Mouse (Mus musculus): ENCODE data around the gene Ubtd1. TPM values are rescaled to one million over a fixed set of nuclear protein-coding genes. Genes with fewer than 3 reads are reported as not detected.

Gene Ubtd1
- polyA plus RNA-seq, 1 experiment from 2014 or later: 33.2 TPM

DNA sequence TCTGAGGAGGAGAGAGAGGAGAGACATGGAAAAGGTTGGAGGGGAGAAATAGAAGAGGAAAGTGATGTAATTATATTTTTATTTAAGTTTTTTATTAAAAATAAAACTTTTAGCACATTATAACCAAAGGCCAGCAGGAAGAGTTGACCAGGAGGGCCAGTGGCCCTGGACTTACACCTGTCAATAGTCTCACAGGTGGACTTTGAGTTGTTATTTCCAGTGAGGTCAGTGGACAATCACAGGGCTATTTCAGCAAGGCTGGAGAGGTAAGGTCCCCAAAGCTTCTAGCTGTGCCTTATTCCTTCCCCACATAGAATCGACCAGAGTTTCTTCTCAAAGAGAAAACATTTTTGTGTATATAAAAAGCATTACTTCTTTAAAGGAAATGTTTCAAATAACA lies 68.7 kb downstream of the Ubtd1 start:
- no peaks in the 10 kb centered on the region for H3K27me3 ChIP-seq
- no peak overlapping the region for H3K4me2 ChIP-seq (replicated peaks)
- no peaks in the 10 kb centered on the region for H3K9me3 ChIP-seq (replicated peaks)
- H3K4me1 ChIP-seq: peaks cover 7% of the 10 kb centered on the region
- ATAC-seq (ENCODE audit: insufficient number of reproducible peaks, low FRiP score, low TSS enrichment, low read depth): no peak
- H3K4me3 ChIP-seq (replicated peaks): no peak overlapping the region
- H3K27ac ChIP-seq (replicated peaks): no peak overlapping the region
- 78% methylated on average over 1 of the region's 1 CpGs for WGBS
- H3K9ac ChIP-seq: no peak overlapping the region
- H3K36me3 ChIP-seq: no peaks in the 10 kb centered on the region

DNA sequence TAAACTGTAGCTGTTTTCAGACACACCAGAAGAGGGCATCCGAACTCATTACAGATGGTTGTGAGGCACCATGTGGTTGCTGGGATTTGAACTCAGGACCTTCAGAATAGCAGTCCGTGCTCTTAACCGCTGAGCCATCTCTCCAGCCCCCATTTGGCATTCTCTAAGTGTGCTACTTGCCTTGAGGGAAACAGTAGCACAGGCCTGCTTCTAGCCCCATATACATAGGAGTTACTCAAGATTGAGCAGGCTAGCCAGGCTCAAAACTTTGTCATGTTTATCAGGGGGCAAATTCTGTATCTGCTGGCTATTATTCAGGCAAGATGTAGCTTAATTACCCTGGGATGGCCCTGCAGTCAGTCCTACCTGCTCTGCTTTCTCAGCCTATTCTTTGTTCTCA lies 69.8 kb downstream of the Ubtd1 start:
- no peak overlapping the region for H3K9ac ChIP-seq
- H3K27me3 ChIP-seq: no peaks in the 10 kb centered on the region
- H3K4me1 ChIP-seq: no peaks in the 10 kb centered on the region
- no peaks in the 10 kb centered on the region for H3K36me3 ChIP-seq
- no peak for ATAC-seq (ENCODE audit: insufficient number of reproducible peaks, low FRiP score, low TSS enrichment, low read depth)
- no peaks in the 10 kb centered on the region for H3K9me3 ChIP-seq (replicated peaks)
- H3K4me2 ChIP-seq (replicated peaks): no peak overlapping the region
- H3K27ac ChIP-seq (replicated peaks): no peak overlapping the region
- WGBS: 80% methylated on average over 3 of the region's 3 CpGs
- H3K4me3 ChIP-seq (replicated peaks): no peak overlapping the region

DNA sequence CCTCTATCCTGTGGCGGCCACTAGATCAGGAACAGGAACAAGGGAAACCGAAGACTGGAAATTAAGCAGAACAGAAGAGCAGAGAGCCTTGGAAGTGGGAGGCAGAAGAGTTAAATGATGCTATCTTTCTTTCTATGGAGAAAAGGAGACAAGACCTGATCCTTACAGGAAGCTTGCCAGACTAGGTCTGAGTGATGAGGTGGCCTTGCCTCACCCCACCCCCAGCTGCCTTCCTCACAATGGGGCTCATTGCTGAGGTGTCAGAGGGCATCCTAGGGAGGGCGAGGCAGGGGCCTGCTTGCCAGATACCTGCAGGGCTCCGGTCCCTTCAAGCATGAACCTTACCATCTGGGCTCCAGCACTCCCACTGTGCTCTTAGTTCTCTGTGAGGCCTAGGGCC lies 70.4 kb downstream of the Ubtd1 start, which contains the start of gene 4933411K16Rik:
Gene 4933411K16Rik, plus strand, starts transcription at position 301 of the 400 bp plus-strand sequence.
- Histone ChIP-seq H3K27me3 (no peaks in the 10 kb centered on the region), H3K27ac (replicated peaks) (no peak within 1 kb of the TSS), H3K9me3 (replicated peaks) (no peaks in the 10 kb centered on the region), H3K9ac (no peak within 1 kb of the TSS), H3K4me1 (no peaks in the 10 kb centered on the region), H3K4me2 (replicated peaks) (no peak within 1 kb of the TSS), H3K4me3 (replicated peaks) (no peak within 1 kb of the TSS), H3K36me3 (no peaks in the 10 kb centered on the region)
- ATAC-seq (ENCODE audit: insufficient number of reproducible peaks, low FRiP score, low TSS enrichment, low read depth): no peak
- 78% methylated on average over 4 of the region's 4 CpGs for WGBS

DNA sequence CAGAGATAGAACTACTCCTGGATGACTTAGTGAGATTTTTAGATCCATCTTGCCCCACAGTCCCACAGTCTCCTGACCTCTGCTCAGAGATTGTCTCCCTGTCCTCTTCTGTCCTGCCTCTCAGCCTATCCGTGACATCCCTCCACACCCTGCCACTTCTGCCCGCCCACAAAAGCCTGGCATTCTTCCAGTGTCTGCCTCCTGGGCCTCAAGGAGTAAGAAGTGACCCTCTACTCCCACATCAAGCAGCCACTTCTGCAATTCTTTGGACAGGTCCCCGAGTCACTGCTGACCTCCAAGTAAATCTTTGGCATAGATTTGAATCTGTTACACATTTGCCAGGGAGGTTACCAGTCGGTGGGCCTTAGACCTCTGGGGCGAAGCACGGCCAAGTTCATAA lies 72.7 kb downstream of the Ubtd1 start:
- H3K9me3 ChIP-seq (replicated peaks): no peaks in the 10 kb centered on the region
- no peak for ATAC-seq (ENCODE audit: insufficient number of reproducible peaks, low FRiP score, low TSS enrichment, low read depth)
- no peak overlapping the region for H3K4me2 ChIP-seq (replicated peaks)
- no peak overlapping the region for H3K9ac ChIP-seq
- H3K27ac ChIP-seq (replicated peaks): no peak overlapping the region
- H3K4me1 ChIP-seq: no peaks in the 10 kb centered on the region
- no peak overlapping the region for H3K4me3 ChIP-seq (replicated peaks)
- H3K36me3 ChIP-seq: no peaks in the 10 kb centered on the region
- 71% methylated on average over 6 of the region's 6 CpGs for WGBS
- H3K27me3 ChIP-seq: no peaks in the 10 kb centered on the region

DNA sequence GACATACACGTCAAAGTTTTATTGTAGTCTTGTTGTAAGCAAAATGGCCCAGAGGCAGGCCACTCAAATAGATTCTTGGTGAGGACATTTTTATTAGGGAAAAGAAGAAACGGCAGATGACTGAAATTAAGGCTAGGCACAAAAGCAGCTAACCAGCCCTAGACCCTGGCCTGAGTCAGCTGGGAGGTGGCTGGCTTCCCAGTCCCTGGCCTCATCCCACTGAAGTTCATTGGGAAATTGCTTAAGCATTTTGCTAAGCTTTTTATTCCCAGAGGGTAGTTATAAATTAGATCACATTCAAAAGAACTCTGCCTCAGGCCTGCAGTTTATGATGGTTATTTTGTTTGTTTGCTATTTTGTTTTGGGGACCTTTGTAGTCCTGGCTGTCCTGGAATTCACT lies 74.3 kb downstream of the Ubtd1 start:
- no peaks in the 10 kb centered on the region for H3K27me3 ChIP-seq
- ATAC-seq (ENCODE audit: insufficient number of reproducible peaks, low FRiP score, low TSS enrichment, low read depth): no peak
- H3K9ac ChIP-seq: no peak overlapping the region
- H3K27ac ChIP-seq (replicated peaks): no peak overlapping the region
- H3K36me3 ChIP-seq: no peaks in the 10 kb centered on the region
- H3K4me2 ChIP-seq (replicated peaks): no peak overlapping the region
- no peak overlapping the region for H3K4me3 ChIP-seq (replicated peaks)
- no peaks in the 10 kb centered on the region for H3K4me1 ChIP-seq
- H3K9me3 ChIP-seq (replicated peaks): no peaks in the 10 kb centered on the region
- 72% methylated on average over 2 of the region's 2 CpGs for WGBS

DNA sequence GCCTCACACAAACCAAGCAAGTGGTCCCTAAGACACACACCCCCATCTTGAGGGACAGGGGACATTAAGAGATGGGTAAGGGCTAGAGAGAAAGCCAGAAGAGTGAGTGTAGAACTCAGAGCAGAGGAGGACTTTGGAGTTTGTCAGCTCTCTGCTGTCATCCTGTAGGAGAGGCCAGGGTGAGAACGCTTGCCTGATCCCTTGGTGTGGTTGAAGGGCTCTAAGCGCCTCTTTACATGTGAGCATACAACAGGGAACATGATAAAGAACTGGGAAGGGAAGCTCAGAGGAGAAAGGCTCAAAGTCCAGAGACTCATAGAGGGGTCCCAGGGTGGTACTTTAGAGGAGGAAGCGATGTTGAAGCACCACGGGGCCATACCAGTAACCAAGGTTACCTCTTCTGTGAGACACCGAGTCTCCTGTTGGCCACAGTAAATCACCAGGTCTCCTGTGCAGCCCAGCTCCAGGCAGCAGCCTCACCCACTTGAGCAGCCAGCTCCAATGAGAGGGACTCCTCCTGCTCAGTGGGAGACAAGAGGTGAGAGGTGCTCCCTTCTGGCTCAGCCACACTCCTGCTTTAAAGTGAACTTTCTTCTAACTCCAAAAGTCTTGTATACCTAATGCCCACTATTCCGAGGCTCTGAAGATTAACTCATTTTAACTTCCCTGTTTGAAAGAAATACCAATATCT lies 75.3 kb downstream of the Ubtd1 start:
- Histone ChIP-seq H3K27ac (replicated peaks) (no peak overlapping the region), H3K4me1 (no peaks in the 10 kb centered on the region), H3K9me3 (replicated peaks) (no peaks in the 10 kb centered on the region), H3K27me3 (no peaks in the 10 kb centered on the region), H3K36me3 (no peaks in the 10 kb centered on the region), H3K9ac (no peak overlapping the region), H3K4me3 (replicated peaks) (no peak overlapping the region), H3K4me2 (replicated peaks) (no peak overlapping the region)
- WGBS: 85% methylated on average over 6 of the region's 6 CpGs
- ATAC-seq (ENCODE audit: insufficient number of reproducible peaks, low FRiP score, low TSS enrichment, low read depth): no peak

DNA sequence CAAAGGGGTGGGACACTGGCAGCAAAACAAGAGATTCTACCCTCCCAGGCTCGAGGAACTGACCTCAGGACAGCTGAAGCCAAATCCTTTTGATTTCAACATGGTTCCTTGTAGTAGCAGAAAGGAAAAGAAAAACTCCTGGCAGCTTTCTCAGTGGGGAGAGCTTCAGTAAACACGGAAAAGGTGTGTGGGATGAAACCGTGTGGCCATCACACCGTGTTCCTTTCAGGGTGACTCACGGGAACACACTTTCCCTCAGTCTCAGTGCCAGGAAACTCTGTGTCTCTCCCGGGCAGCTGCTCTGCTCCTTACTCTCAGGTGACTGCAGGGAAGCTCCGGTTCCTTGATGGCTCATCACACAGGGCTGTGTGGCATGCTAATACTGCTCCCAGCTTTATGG lies 76.9 kb downstream of the Ubtd1 start:
- H3K9me3 ChIP-seq (replicated peaks): no peaks in the 10 kb centered on the region
- no peak overlapping the region for H3K27ac ChIP-seq (replicated peaks)
- H3K27me3 ChIP-seq: no peaks in the 10 kb centered on the region
- H3K36me3 ChIP-seq: no peaks in the 10 kb centered on the region
- 61% methylated on average over 7 of the region's 7 CpGs for WGBS
- no peak overlapping the region for H3K4me2 ChIP-seq (replicated peaks)
- no peak for ATAC-seq (ENCODE audit: insufficient number of reproducible peaks, low FRiP score, low TSS enrichment, low read depth)
- H3K4me1 ChIP-seq: no peaks in the 10 kb centered on the region
- no peak overlapping the region for H3K9ac ChIP-seq
- H3K4me3 ChIP-seq (replicated peaks): no peak overlapping the region

DNA sequence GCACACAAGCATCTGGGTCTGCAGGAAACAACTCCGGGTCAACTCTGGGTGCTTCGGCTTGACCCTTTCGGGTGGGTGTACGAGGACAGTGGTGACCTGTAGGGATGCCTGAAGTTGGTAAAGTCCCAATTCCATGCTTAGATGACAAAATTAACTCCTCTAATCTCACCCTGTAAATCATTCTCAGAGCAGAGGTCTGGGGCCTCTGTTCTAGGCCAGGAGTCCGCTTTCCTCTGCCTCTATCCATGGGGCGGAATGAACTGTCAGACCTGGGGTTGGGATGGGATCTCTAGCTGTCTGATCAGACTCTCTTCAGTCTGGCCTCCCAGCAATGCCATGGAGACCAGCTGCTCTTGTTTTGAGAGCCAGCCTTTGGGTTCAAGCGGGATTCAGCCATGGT lies 79.9 kb downstream of the Ubtd1 start:
- no peaks in the 10 kb centered on the region for H3K36me3 ChIP-seq
- ATAC-seq (ENCODE audit: insufficient number of reproducible peaks, low FRiP score, low TSS enrichment, low read depth): no peak
- H3K4me3 ChIP-seq (replicated peaks): no peak overlapping the region
- H3K27ac ChIP-seq (replicated peaks): no peak overlapping the region
- H3K9ac ChIP-seq: no peak overlapping the region
- no peaks in the 10 kb centered on the region for H3K9me3 ChIP-seq (replicated peaks)
- H3K4me1 ChIP-seq: no peaks in the 10 kb centered on the region
- no peak overlapping the region for H3K4me2 ChIP-seq (replicated peaks)
- WGBS: 92% methylated on average over 7 of the region's 7 CpGs
- H3K27me3 ChIP-seq: no peaks in the 10 kb centered on the region

DNA sequence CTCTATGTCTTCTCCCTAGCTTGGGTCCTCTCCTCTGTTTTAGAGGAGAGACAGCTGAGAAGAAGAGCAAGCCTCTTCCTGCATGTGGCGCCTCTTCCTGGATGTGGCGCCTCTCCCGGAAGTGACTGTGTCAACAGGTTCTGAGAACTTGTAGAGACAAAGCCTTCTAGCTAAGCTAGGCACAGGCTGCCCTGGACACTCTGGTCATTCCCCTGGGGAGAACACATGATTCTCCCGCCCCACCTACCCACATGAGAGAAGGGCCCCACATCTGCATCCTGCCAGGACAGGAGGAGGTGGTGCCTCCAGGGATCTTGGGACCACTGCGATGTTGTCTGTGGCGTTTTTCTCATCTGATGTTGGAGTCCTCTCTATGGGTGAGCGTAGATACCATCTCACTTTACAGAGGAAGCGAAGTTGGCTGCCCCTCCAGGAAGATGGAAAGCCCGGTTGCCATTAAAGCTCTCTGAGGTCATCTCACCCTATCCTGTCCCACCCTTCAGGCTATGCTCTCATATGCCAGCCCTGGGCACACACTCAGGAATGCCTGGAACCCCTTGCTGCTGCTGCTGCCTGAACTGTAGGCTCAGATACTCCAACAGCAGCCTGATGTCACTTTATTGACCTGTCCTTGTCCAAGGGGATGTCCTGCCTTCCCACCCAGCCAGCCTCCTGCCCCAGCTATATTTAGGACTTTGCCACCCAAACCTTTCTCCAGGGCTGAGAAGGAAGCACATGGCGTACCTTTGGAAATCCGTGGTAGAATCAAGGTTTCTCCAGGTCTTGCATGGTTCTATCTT lies 87.1 kb downstream of the Ubtd1 start:
- Histone ChIP-seq H3K4me1 (no peaks in the 10 kb centered on the region), H3K9me3 (replicated peaks) (no peaks in the 10 kb centered on the region), H3K27ac (replicated peaks) (no peak overlapping the region), H3K4me3 (replicated peaks) (no peak overlapping the region), H3K9ac (no peak overlapping the region), H3K4me2 (replicated peaks) (no peak overlapping the region), H3K27me3 (no peaks in the 10 kb centered on the region), H3K36me3 (no peaks in the 10 kb centered on the region)
- 68% methylated on average over 11 of the region's 11 CpGs for WGBS
- no peak for ATAC-seq (ENCODE audit: insufficient number of reproducible peaks, low FRiP score, low TSS enrichment, low read depth)

DNA sequence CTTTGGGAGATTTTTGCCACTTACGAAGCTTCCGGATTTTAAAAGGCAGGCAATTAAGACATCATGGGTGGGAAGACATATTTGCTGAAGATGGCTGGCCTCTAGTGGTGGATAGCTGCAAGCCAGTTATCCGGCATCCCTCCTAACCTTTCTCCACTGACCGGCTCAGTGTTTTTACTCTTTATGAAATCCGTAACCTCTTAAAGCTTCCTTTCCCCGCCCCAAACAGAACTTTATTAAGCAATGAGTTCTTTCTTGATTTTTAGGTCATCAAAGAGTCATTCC lies 87.6 kb downstream of the Ubtd1 start:
- Histone ChIP-seq H3K4me3 (replicated peaks) (no peak overlapping the region), H3K27me3 (no peaks in the 10 kb centered on the region), H3K4me2 (replicated peaks) (no peak overlapping the region), H3K9ac (no peak overlapping the region), H3K9me3 (replicated peaks) (no peaks in the 10 kb centered on the region), H3K4me1 (no peaks in the 10 kb centered on the region), H3K36me3 (no peaks in the 10 kb centered on the region), H3K27ac (replicated peaks) (no peak overlapping the region)
- WGBS: 56% methylated on average over 6 of the region's 6 CpGs
- no peak for ATAC-seq (ENCODE audit: insufficient number of reproducible peaks, low FRiP score, low TSS enrichment, low read depth)

DNA sequence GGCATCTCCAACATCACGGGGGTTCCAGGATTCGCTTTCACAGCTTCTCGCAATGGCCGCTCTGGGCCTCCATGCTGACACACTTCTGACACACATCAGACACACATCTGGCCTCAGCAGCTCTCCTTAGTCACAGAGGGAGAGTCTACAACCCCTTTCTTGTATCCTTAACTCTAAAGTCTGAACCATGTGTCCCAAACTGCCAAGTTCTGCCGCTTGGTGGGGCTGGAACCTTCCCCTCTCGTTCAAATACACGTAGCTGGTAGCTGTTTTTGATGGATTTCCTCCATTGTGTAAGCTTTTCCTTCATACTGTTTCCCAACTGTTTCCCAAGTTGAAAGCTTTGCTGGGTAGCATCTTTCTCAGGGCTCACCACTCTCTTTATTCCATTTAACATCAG lies 89.7 kb downstream of the Ubtd1 start:
- Histone ChIP-seq H3K36me3 (peaks cover 17% of the 10 kb centered on the region), H3K9me3 (replicated peaks) (no peaks in the 10 kb centered on the region), H3K4me1 (no peaks in the 10 kb centered on the region), H3K4me2 (replicated peaks) (no peak overlapping the region), H3K4me3 (replicated peaks) (no peak overlapping the region), H3K9ac (no peak overlapping the region), H3K27me3 (no peaks in the 10 kb centered on the region), H3K27ac (replicated peaks) (no peak overlapping the region)
- WGBS: 68% methylated on average over 7 of the region's 7 CpGs
- ATAC-seq (ENCODE audit: insufficient number of reproducible peaks, low FRiP score, low TSS enrichment, low read depth): no peak
